Mouse (Mus musculus) gastrocnemius, adult 8-10 months (tissue): ENCODE data around the gene Wfdc15b. TPM values are rescaled to one million over a fixed set of nuclear protein-coding genes. Genes with fewer than 3 reads are reported as not detected.

ENCODE experiments used
- DNase-seq, 2 experiments: peaks; one replicate each; pipeline ENCODE4 v3.0.0; 2022; ENCODE audit warnings: low spot score in 2 of 2
- total RNA-seq, 4 experiments: library from RNA; stranded (reverse); gene quantifications; 2 replicates each; pipeline ENCODE4 v1.2.4; 2022

The Wfdc15b gene
- total RNA-seq, 4 experiments from 2014 or later, result not detected

DNA sequence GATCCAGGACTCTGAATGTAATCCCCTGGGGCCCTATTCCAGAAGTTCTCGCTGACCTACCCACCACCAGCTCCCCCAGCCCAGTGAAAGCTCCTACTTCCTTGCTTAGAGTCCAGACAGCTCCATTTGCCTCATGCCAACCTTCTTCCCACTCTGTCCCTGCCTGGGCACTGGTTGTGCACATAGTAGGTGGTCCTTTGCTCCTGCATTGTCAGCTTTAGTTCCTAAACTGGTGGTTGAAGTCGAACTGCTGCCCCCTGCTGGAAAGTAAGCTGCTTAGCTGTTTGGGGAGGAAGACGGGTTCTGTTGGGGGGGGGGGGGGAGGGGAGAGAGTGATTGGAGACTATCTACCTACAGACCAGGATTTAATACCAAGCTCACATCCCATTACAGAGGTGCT lies 41.3 kb downstream of the Wfdc15b start:
- no peak for DNase-seq

DNA sequence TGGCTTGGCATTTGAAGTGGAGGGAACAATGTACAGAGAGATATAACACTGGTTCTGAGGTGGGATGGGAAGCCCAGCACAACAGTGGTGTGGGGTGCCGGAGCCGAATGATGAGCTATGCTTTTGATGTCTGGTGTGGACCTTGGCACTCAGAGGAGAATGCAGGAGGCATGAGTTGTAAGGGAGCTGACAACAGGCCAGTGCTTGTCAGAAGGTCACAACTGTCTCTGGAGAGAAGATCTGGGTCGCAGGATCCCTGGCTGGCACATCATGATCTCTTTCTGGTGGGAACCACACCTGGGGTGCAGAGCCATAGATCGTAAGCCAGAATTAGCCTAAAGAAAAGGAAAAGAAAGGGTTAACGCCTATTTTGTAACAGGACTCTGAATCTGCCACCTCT lies 43.6 kb downstream of the Wfdc15b start:
- no peak for DNase-seq

DNA sequence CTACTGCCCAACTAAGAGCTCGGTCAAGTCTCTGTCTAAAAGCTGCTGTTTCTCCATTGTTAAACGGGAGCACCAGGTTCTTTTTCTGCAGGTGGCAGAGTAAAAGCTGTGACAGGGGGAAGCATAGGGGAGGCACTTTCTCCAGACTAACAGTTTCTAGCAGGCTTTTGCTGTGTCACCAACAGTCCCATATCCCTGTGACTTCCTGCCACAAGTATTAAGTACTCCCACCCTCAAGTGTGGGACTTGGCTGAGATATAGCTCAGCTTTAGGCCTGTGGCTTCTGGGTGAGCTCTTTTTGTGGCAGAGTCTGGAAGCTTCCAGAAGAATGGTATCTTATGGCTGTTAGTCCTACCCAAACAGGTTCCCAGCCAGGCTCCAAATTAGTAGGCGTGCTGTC lies 45.6 kb downstream of the Wfdc15b start:
- DNase-seq, result no peak

DNA sequence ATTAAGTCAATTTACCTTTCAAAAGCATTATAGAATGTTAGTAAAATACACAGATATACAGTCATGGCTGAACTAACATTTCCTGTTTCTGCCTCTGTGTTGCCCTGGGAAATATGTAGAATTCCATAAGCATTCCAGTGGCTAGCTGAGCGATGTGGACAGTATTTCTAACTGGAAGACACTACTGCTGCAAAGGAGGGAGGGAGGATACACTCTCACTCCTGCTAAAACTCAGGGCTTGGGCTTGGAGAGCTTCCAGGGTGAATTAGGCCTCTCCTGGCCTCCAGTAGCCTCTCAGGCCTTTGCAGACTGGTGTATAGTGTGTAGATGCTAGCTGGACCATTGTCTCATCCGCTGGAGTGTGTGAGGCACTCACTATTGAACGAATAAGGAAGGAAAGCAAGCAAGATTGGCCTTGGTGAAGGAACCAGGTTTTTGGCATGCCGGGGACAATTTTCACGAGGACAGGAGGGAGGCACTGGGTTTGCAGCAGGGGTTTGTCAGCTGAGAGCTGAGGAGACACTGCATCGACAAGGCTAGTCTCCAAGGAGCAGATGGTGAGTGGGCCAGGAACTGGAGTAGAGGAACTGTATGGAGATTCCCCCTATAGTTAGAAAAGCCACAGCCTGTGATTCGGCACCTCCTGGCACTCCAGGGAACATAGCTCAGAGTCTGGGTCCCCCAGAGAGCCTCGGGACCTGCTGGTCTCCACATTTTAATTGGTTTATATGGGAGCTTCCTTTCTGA lies 46.6 kb downstream of the Wfdc15b start:
- no peak for DNase-seq

DNA sequence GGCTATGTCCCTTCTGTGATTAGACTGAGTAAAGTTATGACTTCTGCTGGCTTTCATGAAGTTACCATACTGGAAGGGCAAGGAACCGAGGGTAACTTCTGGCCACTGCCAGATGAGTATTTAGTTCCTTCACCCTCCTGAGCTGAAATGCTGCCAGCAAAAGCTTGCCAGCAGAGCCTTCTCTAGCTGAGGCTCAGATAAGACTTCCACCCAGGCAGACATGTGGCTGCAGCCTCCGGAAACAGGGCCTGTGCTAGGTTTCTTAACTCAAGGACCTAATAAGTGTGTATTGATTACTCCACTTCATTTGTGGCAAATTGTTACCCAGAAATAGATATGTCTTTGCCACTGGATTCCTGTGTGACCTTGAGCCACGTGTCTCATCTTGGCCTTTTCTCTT lies 48.1 kb downstream of the Wfdc15b start:
- DNase-seq, result peak; percentile 33 to 54

DNA sequence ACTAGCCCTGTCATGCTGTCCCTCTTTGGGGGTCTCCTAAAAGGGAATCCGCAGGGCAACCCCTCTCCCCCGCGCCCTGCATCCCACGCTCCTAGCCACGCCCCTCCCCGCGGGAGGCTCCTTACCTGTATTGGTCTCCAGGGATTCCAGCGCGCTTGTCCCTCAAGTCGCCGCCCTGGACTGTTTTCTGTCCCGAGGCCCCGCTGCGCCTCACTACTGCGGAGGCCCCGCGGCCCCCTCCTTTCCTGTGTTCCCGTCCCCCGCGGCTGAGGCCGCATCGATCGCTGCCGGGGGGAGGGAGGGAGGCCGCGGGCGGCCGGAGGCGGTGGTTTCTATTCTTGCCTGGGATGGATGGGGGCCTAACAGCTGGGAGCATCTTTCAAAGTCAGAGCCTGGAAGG lies 50.6 kb downstream of the Wfdc15b start, which contains the start of gene Kcns1:
Gene Kcns1 (minus strand): TSS at position 212 of the 400 bp plus-strand sequence.
- no peak for DNase-seq

DNA sequence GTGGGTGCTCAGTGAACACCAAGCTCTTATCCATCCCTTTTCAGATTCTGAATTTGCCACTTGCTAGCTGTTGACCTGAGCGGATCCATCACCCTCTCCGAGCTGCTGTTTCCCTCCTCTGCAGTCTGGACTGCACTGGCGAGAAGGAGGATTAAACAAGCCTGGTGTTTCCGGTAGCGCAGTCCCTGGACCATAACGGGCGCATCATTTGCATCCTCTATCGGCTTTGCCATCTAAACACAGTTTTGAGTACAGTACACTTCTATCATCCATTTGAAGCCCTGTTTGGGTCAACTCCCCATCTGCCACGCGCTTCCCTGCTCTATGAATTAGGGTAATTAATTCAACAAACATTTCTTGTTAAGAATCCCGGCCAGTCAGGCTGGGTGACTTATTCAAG lies 51.1 kb downstream of the Wfdc15b start:
- no peak for DNase-seq

DNA sequence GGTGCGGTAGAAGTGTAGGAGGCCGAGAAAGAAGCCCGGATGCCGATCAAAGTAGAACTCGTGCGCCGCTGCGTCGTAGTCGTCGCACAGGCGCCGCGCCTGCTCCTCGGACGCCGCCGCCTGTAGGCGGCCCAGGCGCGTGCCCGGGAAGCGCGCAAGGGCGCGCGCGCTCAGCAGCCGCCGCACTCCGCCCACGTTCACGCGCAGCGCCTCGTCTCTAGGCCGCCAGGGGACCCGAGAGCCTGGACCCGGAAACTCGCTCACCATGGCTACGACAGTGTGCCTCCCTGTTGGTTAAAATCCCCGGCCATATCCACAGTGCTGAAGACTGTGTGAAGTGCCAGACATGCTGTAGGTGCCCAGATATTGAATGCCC lies 52.9 kb downstream of the Wfdc15b start:
- no peak for DNase-seq

DNA sequence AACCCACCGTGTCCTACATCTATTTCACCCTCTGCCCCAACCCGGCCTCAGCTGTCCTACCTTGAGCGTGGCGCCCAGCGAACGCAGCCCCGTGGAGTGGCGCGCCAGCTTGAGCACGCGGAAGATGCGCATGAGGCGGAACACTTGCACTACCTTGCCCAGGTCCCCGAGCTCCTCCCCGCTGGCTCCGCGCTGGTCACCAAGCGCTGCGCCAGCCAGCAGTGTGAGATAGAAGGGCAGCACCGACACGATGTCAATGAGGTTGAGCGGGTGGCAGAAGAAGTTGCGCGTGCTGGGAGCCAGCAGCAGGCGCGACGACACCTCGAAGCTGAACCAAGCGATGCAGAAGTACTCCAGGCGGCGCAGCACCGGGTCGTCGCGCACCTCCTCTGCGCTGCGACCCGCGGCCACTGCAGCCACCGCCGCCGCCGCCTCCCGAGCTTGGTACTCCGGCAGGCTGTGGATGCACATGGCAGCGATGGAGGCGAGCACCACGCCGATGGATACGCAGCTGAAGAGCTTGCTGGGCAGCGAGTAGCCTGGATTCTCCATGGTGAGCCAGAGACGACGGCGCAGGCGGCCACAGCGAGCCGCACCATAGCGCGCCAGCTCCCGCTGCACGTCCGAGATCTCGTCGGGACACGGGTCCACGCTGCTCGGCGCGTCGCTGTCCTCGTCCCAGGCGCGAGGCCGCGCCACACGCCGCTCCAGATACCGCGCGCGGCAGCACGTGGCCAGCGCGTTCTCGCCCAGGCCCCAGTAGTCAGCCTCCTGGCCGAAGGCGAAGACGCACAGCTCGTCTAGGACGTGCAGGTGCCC lies 53.5 kb downstream of the Wfdc15b start:
- DNase-seq, result no peak

DNA sequence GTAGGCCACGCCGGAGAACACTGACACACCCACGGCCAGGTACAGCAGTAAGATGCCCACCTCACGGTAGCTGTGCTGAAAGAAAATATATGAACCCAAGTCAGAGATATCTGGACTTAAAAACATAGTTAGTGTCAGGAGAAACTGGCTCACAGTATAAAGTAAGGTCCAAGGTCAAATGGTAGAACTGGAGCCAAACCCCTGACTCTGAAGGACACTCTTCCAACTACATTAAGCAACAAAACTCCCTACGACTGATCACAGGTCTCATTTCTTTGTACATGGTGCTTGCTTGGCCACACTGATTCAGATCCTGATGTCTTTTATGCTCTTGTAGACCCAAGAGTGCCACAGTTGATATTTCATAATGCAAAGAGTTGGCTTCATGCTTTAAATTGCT lies 56.5 kb downstream of the Wfdc15b start:
- no peak for DNase-seq

Other genes with a start within 250 kb of the Wfdc15b start
- gene Ywhab, start 226.7 kb downstream of the Wfdc15b start, total RNA-seq, result 10 to 100 TPM; 39.0 to 41.5 (median 39.9) TPM
- under 1 TPM in 1 of 4 experiments, not detected in 3; 0.31 TPM for gene Pabpc1l, start 196.2 kb downstream of the Wfdc15b start, total RNA-seq
- gene Stk4, start 151.3 kb downstream of the Wfdc15b start, total RNA-seq, result 1 to 10 TPM; 6.2 to 8.5 (median 7.2) TPM
- 10 to 100 TPM; 12.7 to 15.9 (median 13.6) TPM for gene Tomm34, start 150.5 kb downstream of the Wfdc15b start, total RNA-seq
- 1 to 10 TPM in 3 of 4 experiments, under 1 TPM in 1; 0.54 to 1.8 (median 1.4) TPM for gene Kcns1, start 50.5 kb downstream of the Wfdc15b start, total RNA-seq
- under 1 TPM in 1 of 4 experiments, not detected in 3; 0.19 TPM for gene Wfdc5, start 38.9 kb downstream of the Wfdc15b start, total RNA-seq
- gene Wfdc12, start 31.1 kb downstream of the Wfdc15b start, total RNA-seq, result not detected
- gene Wfdc15a, start 21.5 kb downstream of the Wfdc15b start, total RNA-seq, result not detected
- not detected for gene Svs2, start 16.8 kb upstream of the Wfdc15b start, total RNA-seq
- gene Svs3b, start 35.0 kb upstream of the Wfdc15b start, total RNA-seq, result not detected
- not detected for gene Svs4, start 56.8 kb upstream of the Wfdc15b start, total RNA-seq
- not detected for gene Svs3a, start 67.6 kb upstream of the Wfdc15b start, total RNA-seq
- gene Svs6, start 95.1 kb upstream of the Wfdc15b start, total RNA-seq, result not detected
- not detected for gene Svs5, start 111.1 kb upstream of the Wfdc15b start, total RNA-seq
- under 1 TPM in 1 of 4 experiments, not detected in 3; 0.67 TPM for gene Slpi, start 167.4 kb upstream of the Wfdc15b start, total RNA-seq
- gene Rbpjl, start 181.5 kb upstream of the Wfdc15b start, total RNA-seq, result not detected
- gene Matn4, start 183.5 kb upstream of the Wfdc15b start, total RNA-seq, result under 1 TPM; 0.27 to 0.99 (median 0.44) TPM
- gene Sdc4, start 222.2 kb upstream of the Wfdc15b start, total RNA-seq, result 10 to 100 TPM; 23.9 to 58.8 (median 34.1) TPM
- gene Sys1, start 235.3 kb upstream of the Wfdc15b start, total RNA-seq, result 10 to 100 TPM; 25.3 to 27.8 (median 26.6) TPM
- gene Gm20458, start 239.3 kb upstream of the Wfdc15b start, total RNA-seq, result 10 to 100 TPM in 2 of 4 experiments, 1 to 10 TPM in 1, not detected in 1; 3.8 to 12.1 (median 11.8) TPM